Mouse (Mus musculus): ENCODE data around the gene Aldh3b2.
"Not testable (repeated sequence)": the region's sequence is repeated elsewhere in the genome, so short reads cannot be mapped to it uniquely, and the experiment has no call there.

Aldh3b2 gene

DNA sequence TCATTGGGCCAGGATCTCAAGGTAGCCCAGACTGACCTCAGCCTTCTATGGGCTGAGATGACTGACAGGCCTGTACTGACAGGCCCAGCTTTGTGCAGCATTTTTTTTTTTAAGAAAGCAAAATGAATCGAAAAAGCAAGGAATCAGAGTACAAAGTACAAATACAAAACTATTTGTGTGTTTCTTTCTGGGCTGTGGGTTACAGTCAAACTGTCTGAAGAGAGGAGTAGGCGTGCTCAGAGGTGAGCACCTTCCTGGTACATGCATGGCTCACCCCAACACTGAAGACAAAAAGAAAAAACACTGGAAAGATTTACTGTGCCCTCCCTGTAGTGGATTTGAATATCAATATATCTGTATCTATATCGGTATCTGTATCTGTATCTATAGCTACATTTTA is 24.3 kb upstream of the Aldh3b2 start:
- no peak for DNase-seq (ENCODE audit: low spot score)

DNA sequence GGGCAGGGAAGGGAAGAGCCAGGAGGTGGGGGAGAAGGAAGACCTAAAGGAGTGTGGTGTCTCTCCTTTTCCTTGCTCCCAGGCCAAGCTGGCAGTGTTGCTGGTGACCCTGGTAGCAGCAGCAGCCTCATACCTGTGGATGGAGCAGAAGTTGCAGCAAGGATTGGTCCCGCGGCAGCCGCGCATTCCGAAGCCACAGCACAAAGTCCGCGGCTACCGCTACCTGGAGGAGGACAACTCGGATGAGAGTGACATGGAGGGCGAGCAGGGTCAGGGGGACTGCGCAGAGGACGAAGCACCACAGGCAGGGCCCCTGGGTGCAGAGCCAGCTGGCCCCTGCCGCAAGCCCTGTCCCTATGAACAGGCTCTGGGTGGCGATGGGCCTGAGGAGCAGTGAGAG is 23.6 kb upstream of the Aldh3b2 start:
- DNase-seq (ENCODE audit: low spot score): no peak

DNA sequence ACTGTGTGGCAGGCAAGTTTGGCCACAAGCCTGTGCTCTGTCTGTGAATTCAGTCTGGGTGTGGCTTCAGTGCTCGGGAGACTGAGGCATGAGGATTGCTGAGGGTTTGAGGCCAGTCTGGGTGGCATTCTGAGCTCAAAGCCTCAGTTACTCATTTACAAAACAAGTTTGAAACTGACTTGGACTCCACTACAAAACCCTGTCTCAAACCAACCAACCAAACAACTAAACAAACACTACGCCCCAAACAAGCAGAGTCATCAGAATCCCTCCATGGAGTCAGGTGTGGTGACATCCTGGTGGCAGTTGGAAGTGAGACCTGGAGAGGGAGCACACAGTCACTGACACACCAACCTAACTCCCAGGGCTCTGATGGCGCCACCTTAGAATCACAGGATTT is 21.8 kb upstream of the Aldh3b2 start:
- DNase-seq (ENCODE audit: low spot score): no peak

DNA sequence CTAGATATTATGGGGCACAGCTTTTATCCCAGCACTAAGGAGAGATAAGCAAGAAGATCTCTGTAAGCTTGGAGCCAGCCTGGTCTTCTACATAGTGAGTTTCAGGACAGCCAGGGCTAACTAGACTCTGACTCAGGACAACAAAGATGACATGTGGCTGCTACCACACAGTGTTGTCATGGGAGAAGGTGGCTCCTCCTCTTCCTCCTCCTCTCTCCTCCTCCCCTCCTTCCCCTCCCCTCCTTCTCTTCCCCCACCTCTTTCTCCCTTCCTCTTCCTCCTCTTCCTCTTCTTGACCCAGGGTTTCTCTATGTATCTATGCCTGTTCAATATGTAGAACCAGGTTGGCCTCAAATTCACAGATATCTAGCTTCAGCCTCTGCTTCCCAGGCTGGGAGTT is 20.7 kb upstream of the Aldh3b2 start:
- no peak for DNase-seq (ENCODE audit: low spot score)

DNA sequence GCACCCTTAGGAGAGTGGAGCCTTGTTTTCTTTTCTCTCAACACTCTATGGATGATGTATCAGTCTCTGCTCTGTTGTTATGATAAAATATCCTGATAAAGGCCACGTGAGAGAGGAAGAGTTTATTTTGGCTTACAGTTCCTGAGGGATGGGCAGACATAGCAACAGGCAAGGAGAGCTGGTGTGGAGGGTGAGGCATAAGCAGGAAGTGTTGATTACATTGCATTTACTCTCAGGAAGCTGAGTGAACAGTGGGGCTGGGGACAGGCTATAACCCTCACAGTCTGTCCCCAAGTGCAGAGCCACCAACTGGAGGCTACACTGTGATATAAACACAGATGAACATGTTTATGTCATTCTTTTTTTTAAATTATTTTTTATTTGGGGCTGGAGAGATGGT is 20.0 kb upstream of the Aldh3b2 start:
- DNase-seq (ENCODE audit: low spot score): no peak

DNA sequence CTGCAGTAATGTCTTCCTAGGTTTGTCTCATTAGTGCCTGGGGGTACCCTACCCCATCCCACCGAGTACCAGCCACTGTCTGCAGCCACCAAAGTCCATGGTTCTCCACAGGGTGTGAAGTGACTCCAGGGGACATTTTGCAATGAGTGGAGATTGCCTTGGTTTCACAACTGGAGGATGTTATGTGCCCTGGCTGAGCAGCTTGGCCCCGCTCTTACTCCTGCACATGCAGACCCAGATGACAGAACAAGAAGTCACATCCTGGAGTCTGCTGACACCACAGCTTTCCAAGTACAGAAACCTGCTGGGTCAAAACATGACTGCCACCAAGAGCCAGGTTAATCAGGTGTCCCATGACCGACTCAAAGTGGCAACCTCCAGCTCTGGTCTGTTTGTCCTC is 17.1 kb upstream of the Aldh3b2 start:
- DNase-seq (ENCODE audit: low spot score): no peak

DNA sequence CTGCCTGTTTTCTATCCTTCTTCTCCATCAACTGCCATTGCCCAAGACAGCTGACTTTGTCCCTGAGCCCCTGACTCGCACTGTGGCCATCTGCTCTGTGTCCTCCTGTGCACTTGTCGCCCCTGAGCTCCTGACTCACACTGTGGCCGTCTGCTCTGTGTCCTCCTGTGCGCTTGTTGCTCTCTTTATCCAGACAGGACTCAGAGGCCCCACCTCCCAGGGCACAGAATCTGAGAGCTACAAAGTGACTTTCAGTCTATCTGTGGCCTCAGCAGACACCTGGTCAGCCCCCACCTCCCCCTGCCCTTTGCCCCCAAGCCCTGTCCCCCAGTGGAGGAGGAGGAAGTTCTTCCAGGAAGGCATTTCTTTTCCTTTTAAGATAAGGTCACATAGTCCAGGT is 16.3 kb upstream of the Aldh3b2 start:
- DNase-seq (ENCODE audit: low spot score): no peak

DNA sequence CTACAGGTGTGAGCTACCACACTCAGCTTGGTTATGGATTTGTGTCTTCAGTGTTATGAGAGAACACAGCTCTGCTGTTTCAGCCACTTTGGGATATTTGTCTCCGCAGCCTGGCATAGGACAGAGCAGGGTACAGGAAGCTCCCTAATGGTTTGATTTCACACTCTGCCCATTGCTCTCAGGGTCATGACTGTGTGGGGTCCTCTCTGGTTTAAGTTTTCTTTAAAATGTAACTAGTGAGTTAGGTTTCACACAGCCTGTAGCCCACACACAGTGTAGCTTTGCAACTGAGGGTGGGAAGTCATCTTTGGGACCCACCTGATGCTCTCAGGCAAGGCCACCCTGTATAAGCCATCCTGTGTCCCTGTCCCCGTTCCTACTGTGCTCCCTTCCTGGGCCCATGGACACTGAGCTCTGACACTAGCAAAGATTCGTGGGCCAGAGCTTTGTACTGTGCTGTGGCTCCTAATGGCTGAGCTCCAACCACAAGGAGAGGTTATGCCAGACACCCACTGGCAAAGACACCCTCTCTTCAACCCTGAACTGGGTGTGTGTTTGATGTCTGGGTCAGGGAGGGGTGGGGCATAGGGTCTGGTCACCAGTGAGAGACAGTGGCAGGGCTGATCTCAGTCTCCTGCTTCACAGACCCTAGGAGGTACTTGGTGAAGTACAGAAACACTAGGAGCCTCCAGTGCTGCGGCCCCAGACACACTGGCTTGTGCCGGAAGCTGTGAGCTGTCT is 14.7 kb upstream of the Aldh3b2 start:
- DNase-seq (ENCODE audit: low spot score): not testable (repeated sequence)

DNA sequence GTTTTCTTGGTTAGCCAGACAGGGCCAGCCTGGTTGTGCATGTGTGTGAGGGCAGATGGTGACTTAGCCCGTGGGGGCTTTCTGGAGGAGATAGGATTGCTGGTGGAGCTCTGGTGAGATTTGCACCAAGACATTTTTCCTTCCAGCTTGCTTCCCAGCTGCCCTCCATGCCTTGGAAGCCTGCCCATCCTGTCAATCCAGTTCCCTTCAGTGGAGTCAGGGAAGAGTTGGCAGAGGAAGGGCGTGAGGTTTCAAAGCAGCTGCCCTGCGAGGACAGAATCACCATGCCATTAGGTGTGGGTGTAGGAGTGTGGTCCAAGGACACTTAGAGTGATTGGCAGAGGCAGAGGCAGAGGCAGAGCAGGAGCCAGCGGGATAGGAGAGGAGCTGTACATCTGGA is 13.7 kb upstream of the Aldh3b2 start, which contains the start of gene Aldh3b3:
Gene Aldh3b3, plus strand, starts transcription at position 176 of the 400 bp plus-strand sequence.
- DNase-seq (ENCODE audit: low spot score): no peak

DNA sequence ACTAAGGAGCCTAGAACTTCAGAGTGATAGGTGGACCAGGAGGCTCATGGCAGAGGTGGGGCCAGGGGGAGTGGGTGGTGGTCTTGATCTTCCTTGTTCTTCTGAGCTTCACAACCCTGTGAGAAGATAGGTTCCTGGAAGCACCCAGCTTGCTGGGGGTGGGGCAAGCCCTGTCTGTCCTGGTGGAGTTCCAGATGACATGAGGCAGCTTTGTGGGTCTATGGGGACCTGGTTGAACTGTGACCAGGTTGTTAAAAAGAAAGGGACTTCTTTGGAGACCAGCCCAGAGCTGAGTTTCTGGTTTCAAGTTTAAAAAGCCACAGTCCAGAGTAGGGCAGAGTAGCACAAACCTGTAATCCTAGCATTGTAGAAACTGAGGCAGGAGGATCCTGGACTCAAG is 13.1 kb upstream of the Aldh3b2 start:
- DNase-seq (ENCODE audit: low spot score): no peak

DNA sequence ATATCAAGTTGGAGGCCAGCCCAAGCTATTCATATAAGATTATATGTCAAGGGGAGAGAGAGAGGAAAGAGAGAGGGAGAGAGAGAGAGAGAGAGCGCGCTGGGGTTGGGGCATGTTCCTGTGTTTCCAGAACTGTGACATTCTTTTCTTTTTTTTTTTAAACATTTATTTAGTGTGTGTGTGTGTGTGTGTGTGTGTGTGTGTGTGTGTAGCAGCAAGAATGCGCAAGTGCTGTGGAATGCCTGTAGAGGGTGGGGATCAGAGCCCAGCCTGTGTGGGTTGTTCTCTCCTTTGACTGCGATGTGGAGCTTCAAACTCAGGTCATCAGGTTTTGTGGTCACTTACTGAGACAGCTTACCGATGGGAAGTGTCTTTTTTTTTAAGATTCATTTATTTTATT is 11.9 kb upstream of the Aldh3b2 start:
- no peak for DNase-seq (ENCODE audit: low spot score)

DNA sequence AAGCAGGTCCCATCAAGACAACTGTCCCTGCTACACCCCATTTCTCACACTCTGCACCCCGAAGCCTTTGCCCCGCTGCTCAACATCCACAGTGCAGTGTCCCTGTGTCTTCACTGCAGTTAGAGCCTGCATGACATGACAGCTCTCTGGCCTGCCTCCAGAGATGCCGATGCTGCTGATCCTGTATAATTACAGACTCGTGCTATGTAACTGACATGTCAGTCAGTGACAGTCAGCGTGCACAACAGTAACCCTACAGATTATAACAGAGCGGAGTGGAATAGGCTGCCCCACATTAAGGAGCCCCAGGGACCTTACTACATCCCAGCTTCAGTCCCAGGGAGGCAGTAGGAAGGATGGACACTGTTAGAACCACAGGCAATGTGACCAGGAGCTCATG is 10.3 kb upstream of the Aldh3b2 start:
- DNase-seq (ENCODE audit: low spot score): not testable (repeated sequence)

DNA sequence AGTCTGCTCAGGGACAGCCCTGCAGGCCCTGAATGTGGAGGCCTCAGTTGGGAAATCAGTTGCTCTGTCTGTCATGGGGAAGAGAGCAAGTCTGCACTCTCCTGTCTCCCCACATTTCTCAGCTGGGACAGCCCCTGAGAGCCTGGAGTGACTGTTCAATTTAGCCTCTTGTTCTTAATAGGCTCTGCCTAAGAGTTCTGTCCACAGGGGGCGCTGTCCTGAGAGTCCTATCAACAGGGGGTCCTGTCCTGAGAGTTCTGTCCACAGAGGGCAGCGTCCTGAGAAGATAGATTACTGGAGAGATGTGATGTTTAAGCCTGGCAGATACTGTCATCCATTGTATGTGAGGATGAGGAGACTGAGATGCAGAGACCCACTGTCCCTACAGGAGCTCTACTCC is 9.7 kb upstream of the Aldh3b2 start:
- no peak for DNase-seq (ENCODE audit: low spot score)

DNA sequence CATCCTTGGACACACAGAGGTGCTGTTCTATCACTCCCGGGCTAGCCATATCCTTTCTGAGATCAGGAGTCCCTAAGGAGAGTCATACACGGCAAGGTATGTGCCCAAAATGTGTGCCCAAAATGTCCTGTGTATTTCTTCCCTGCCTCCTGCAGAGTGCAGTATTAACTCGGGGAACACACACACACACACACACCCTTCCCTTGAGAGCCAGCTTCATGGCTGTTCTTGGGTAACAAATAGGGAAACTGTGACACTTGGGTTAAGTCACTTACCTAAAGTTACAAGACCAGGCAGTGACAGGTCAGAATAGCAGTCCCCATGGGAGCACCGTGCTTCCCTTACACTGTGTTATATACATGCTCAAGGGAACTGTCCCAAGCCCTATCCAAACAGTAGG is 8.1 kb upstream of the Aldh3b2 start:
- DNase-seq (ENCODE audit: low spot score): no peak

DNA sequence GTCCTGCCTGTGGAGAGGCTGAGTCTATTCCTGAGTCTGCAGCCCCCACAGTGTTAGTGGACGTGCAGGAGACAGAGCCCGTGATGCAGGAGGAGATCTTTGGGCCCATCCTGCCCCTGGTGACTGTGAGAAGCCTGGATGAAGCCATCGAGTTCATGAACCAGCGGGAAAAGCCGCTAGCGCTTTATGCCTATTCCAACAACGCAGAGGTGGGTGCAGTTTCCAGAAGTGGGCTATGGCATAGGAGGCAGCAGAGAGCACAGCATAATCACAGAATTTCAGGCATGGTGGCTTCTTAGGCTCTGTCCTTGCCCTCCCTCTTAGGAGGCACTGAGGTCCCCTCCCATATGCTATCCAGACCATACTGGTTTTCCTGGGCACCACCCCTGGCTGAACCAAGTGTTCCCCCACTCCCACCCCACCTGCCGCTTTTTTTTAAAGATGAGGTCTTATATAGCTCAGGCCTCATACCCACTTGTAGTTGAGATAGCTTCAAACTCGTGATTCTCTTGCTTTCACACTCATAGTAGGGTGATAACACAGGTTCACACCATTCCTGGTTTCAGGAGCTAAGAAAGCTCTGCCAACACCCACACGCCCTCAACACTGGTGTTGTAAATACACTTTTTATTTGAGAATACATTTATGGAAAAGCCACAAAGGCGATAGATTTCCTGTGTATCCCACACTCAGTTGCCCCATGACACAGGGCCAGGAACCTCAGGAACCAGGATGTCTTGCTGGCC is 5.6 kb upstream of the Aldh3b2 start:
- no peak for DNase-seq (ENCODE audit: low spot score)

DNA sequence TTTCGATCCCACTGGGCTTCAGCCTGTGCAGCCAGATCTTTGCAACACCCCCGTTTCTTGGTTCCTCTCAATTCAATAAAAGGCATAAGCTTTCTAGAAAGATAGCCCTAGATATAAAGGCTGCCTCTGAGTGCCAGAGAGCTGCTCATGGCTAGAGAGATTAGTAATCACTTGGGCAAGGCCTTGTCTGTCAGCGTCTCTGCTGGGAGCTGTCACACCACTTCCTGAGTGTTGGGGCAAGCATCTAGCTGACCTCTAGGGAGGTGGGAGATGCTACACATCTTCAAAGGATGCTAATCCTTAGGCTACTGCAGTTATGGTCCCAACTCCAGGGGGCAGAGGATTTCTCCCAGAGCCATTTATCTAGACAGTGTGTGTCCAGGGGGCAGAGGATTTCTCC is 4.9 kb upstream of the Aldh3b2 start:
- DNase-seq (ENCODE audit: low spot score): no peak

DNA sequence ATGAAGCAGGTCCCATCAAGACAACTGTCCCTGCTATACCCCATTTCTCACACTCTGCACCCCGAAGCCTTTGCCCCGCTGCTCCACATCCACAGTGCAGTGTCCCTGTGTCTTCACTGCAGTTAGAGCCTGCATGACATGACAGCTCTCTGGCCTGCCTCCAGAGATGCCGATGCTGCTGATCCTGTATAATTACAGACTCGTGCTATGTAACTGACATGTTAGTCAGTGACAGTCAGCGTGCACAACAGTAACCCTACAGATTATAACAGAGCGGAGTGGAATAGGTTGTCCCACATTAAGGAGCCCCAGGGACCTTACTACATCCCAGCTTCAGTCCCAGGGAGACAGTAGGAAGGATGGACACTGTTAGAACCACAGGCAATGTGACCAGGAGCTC is 2.5 kb downstream of the Aldh3b2 start:
- not testable (repeated sequence) for DNase-seq (ENCODE audit: low spot score)

DNA sequence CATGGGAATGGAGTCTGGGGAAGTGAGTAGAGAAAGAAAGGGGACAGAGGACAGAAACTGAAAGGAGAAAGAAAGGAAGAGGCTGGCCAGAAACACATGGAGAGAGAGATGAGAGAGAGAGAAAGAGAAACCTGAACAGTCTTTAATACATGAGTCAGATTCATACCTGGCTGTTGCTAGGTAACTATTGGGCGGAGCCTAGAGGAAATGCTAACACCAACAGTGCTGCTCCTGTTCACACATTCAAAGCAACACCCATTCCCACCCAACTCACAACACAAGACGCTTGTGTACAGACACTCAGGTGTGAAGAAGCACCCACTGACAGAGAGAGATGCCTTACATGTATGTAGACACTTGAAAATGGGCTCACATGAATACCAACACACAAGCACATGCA is 3.7 kb downstream of the Aldh3b2 start:
- no peak for DNase-seq (ENCODE audit: low spot score)

DNA sequence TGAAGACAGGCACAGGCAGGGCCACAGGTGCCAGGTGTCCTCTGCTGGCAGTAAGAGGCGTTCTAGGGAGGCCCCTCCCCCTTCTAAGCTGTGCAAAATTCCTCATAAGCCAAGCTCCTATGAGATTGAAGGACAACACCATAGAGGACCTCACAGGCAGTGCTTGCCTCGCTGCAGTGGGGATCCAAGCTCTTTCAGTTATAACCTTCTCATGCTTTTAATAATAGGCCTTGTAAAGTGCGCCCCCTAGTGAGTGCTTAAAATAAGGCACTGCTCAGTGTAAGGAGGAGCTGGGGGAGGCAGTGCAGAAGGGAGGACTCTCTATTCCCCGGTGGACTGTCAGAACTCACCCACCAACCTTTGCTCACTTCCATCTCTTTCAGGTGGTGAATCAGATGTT is 8.2 kb downstream of the Aldh3b2 start:
- peak; percentile 53 for DNase-seq (ENCODE audit: low spot score)

DNA sequence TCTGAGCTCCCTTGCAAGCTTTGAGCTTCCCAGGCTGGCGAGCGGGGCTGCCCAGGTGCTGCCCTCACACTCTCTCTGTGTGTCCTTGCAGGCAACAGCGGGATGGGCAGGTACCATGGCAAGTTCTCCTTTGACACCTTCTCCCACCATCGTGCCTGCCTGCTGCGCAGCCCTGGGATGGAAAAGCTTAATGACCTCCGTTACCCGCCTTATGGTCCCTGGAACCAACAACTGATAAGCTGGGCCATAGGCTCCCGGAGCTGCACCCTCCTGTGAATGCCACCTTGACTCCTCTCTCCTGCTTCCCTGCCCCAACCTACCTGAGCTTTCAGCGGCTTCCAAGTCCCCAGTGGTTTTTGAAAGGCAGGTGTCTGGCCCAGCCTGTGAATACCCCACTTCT is 8.8 kb downstream of the Aldh3b2 start:
- DNase-seq (ENCODE audit: low spot score): no peak

DNA sequence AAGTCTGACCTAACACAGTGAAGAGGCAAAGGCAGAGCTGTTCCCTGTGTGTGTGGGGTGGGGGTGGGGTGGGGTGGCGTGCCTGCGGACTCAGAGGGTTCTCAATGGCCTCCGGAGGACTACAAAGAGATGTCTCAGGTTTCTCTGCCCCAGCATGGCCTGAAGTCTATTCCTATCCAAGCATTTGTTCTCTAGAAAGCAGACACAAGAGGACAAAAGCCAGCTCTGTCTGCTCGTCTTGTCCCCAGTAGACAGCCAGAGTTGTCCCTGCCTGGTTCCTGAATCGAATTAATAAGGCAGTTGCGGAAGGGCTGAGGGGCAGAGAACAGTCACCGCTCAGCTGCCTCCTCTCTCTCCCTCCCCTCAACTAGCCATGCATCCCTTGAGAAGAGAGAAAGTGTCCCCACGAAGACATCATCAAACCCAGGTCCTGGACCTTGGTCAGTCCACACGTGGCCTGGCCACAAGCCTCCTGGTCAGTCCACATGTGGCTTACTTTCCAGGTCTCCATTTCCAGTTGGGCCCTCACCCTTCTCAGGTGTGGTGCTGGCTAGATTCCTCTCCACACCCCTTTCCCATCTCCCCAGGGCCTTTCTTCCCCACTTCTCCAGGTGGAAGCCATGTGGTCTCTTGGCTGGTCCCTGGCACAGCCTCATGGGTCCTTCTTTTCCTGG is 11.5 kb downstream of the Aldh3b2 start:
- no peak for DNase-seq (ENCODE audit: low spot score)

DNA sequence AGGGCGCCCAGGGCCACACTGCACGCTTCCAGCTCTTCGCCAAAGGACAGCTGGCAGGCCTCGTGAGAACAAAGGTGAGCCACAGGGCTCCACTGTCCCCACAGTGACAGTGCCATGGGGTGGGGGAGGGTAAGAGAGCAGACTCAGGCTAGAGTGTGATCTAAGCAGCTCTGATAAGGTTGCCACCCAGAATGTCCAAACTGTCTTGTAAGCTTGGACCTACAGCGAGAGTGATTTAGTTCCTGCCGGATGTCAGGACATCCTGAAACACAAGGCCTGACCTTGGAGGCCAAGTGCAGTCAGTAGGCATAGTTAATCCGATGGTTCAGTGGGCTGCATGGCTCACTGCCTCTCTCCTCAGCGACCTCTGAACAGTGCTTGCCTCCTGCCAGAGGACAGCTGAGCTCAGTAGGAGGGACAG is 13.1 kb downstream of the Aldh3b2 start:
- DNase-seq (ENCODE audit: low spot score): peak; percentile 29

DNA sequence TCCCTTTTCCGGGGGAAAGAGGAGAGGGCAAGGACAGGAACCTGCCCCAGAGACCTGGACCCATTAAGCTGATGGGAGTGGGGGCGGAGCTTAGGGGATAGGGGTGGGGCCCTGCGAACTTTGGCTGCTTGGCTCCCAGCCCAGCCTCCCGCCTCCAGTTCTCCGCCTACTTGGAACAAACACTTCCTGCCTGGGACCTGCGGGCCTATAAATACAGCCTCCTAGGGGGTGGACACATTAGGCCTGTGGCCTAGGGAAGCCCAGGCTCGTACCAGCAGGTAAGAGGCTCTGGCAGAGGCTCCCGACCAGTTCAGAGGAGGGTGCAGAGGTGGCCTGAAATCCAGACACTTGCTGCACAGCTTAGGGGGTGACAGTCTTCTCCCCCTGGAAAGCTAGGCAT is 14.2 kb downstream of the Aldh3b2 start, which contains the start of gene Acy3:
Gene Acy3, plus strand, starts transcription at position 237 of the 400 bp plus-strand sequence.
- peak; percentile 84 for DNase-seq (ENCODE audit: low spot score)
